Mouse (Mus musculus): ENCODE data around the gene Fscn1.
A peak's percentile ranks its signal among the peaks of the same experiment; 100 is the strongest.

Fscn1 gene

DNA sequence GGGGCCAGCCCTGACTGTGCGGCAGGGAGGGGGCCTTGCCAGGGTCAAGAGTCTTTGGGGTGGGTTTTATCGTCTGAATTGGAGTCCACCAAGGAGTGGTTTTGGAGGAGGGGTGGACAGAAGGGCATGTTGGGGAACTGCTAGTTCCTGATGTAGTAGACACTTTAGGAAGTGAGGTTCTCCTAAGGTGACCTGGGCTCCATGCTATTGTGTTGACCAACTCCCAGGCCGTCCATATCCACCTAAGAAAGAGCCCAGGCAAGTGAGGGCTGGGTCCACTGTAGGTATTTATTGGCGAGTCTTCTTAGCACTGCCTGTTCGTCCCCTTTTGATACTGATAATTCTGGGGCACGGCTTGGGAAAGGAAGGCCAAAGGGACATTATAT is 39.1 kb upstream of the Fscn1 start:
- TF ChIP-seq POU5F1 (IDR thresholded peaks at IDR 0.05; ENCODE audit: borderline replicate concordance, low read length) (no peak), CTCF (conservative IDR thresholded peaks at IDR 0.05; ENCODE audit: low read length) (no peak), NANOG (IDR thresholded peaks at IDR 0.05; ENCODE audit: borderline replicate concordance, low read length) (no peak)
- Histone ChIP-seq H3K4me1 (replicated peaks; ENCODE audit: low read depth, low read length) (peaks cover 82% of the 10 kb centered on the region), H3K9me3 (ENCODE audit: low read length) (peaks cover 8% of the 10 kb centered on the region; the same call in 1 of the 2 replicates), H3K36me3 (ENCODE audit: insufficient read depth, low read length) (no peaks in the 10 kb centered on the region), H3K4me3 (replicated peaks; ENCODE audit: low read length) (peak overlapping the region; percentile 52), H3K27me3 (ENCODE audit: insufficient read depth, low read length) (no peaks in the 10 kb centered on the region)

DNA sequence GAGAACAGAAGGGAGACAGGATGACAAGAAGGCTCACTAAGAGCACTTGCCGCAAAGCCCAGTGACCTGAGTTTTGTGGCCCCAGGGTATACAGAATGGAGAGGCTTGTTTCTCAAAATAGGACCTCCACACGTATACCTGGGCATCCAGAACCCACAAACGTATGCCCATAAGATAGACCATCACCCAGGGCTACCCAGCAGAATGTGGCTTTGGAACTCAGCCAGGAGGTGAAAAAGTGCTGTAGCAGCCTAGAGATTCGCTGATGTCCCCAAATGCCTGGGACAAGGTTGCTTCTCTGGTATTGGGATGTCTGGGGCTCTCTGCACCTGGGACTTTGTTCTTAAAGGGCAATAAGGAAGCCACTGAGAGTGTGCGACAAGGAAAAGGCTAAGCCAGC is 37.9 kb upstream of the Fscn1 start:
- Histone ChIP-seq H3K4me3 (replicated peaks; ENCODE audit: low read length) (no peak overlapping the region), H3K36me3 (ENCODE audit: insufficient read depth, low read length) (no peaks in the 10 kb centered on the region), H3K4me1 (replicated peaks; ENCODE audit: low read depth, low read length) (peaks cover 83% of the 10 kb centered on the region), H3K27me3 (ENCODE audit: insufficient read depth, low read length) (no peaks in the 10 kb centered on the region), H3K9me3 (ENCODE audit: low read length) (peaks cover 8% of the 10 kb centered on the region; the same call in 1 of the 2 replicates)
- TF ChIP-seq POU5F1 (IDR thresholded peaks at IDR 0.05; ENCODE audit: borderline replicate concordance, low read length) (no peak), NANOG (IDR thresholded peaks at IDR 0.05; ENCODE audit: borderline replicate concordance, low read length) (no peak), CTCF (conservative IDR thresholded peaks at IDR 0.05; ENCODE audit: low read length) (no peak)

DNA sequence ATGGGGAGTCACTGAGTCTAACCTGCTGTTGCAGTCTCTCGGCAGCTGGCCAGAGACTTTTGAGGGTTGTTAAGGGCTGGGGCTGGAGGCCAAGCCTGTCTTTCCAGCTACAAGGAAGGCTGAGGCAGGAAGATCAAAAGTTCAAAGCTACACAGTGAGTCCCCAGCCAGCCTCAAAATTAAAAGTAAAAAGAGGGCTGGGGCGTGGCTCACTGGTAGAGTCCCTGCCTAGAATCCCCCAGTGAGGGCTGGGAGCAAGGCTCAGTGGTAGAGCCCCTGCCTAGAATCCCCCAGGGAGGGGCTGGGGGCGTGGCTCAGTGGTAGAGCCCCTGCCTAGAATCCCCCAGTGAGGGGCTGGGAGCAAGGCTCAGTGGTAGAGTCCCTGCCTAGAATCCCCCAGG is 36.4 kb upstream of the Fscn1 start:
- TF ChIP-seq NANOG (IDR thresholded peaks at IDR 0.05; ENCODE audit: borderline replicate concordance, low read length) (no peak), CTCF (conservative IDR thresholded peaks at IDR 0.05; ENCODE audit: low read length) (no peak), POU5F1 (IDR thresholded peaks at IDR 0.05; ENCODE audit: borderline replicate concordance, low read length) (no peak)
- H3K4me3 ChIP-seq (replicated peaks; ENCODE audit: low read length) = no peak overlapping the region
- H3K36me3 ChIP-seq (ENCODE audit: insufficient read depth, low read length) = no peaks in the 10 kb centered on the region
- H3K9me3 ChIP-seq (ENCODE audit: low read length) = peaks cover 8% of the 10 kb centered on the region; the same call in 1 of the 2 replicates
- no peaks in the 10 kb centered on the region for H3K27me3 ChIP-seq (ENCODE audit: insufficient read depth, low read length)
- peaks cover 93% of the 10 kb centered on the region for H3K4me1 ChIP-seq (replicated peaks; ENCODE audit: low read depth, low read length)

DNA sequence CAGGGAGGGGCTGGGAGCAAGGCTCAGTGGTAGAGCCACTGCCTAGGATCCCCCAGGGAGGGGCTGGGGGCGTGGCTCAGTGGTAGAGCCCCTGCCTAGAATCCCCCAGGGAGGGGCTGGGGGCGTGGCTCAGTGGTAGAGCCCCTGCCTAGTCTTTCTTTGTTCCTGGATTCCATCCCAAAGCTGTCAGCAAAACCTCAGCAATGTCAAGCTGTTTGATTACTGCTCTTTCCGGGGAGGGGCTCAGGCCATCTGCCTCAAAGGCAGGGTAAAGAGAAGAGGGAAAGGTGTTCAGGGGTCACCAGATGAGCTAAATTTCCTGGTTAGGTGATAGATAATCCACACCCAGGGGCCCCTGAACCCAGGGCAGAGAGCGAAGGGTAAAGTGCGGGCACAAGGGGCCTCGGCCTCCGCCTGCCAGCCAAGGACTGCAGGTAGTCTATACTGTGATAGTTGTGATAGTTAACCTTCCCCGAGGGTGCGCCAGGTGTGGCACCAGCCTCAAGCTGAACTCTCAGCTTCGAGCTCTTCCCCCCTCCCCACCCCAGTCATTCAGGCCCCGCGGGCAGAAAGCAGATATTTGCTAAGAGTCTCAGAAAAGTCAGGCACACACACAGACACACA is 35.7 kb upstream of the Fscn1 start:
- H3K4me1 ChIP-seq (replicated peaks; ENCODE audit: low read depth, low read length) = peaks cover 91% of the 10 kb centered on the region
- peak overlapping the region; percentile 57 for H3K4me3 ChIP-seq (replicated peaks; ENCODE audit: low read length)
- no peaks in the 10 kb centered on the region for H3K27me3 ChIP-seq (ENCODE audit: insufficient read depth, low read length)
- H3K36me3 ChIP-seq (ENCODE audit: insufficient read depth, low read length) = no peaks in the 10 kb centered on the region
- peaks cover 8% of the 10 kb centered on the region; the same call in 1 of the 2 replicates for H3K9me3 ChIP-seq (ENCODE audit: low read length)
- TF ChIP-seq NANOG (IDR thresholded peaks at IDR 0.05; ENCODE audit: borderline replicate concordance, low read length) (peak; percentile 53; the same call in 1 of the 2 replicates), POU5F1 (IDR thresholded peaks at IDR 0.05; ENCODE audit: borderline replicate concordance, low read length) (no peak)

DNA sequence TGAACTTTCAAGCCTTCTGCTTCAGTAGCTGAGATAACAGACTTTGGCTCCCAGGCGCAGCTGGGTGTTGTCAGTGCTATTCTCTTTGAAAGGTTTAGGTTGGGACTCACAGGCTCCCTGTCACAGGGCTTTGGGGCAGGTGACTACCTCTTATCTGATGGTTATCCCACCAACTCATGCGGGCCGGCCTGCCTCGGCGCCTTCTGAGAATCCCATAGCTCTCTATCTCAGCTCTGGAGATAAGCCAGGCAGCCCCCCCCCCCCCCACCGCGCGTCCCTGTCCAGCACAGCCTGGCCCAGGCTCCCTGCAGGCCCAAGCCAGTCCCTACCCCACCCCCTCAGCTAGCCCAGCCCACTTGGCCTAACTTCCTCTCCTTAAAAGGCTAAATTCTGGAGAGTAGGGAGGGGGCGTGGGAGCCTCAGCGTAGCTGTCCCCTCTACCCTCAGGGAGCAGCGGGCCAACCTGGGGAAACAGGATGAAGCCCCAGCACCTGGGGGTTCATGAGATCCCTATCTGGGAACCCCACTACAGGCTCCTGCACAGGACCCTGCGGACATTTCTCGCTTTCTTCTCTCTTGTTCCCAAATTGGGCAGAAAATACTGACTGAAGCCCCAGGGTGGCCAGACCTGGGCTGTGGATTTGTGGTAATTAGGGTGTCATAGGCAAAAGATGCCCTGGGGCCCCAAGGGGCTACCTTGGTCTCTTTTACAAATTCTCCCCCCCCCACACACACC is 33.8 kb upstream of the Fscn1 start:
- TF ChIP-seq POU5F1 (IDR thresholded peaks at IDR 0.05; ENCODE audit: borderline replicate concordance, low read length) (no peak), CTCF (conservative IDR thresholded peaks at IDR 0.05; ENCODE audit: low read length) (no peak), NANOG (IDR thresholded peaks at IDR 0.05; ENCODE audit: borderline replicate concordance, low read length) (no peak)
- peaks cover 8% of the 10 kb centered on the region; the same call in 1 of the 2 replicates for H3K9me3 ChIP-seq (ENCODE audit: low read length)
- no peaks in the 10 kb centered on the region for H3K36me3 ChIP-seq (ENCODE audit: insufficient read depth, low read length)
- H3K4me1 ChIP-seq (replicated peaks; ENCODE audit: low read depth, low read length) = peaks cover 87% of the 10 kb centered on the region
- H3K4me3 ChIP-seq (replicated peaks; ENCODE audit: low read length) = peak overlapping the region; percentile 60
- no peaks in the 10 kb centered on the region for H3K27me3 ChIP-seq (ENCODE audit: insufficient read depth, low read length)

DNA sequence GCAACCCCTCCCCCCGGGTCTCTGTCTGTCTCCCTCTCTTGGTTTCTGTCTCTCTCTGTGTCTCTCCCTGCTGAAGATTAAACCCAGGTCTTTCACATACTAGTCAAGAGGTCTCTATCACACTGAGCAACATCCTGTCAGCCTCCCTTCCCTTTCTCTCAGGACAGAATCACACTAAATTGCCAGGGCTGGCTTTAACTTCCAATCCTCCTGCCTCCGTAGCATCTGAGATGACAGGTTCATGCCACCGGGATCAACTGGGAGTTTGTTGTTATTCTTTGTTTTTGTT is 33.3 kb upstream of the Fscn1 start:
- Histone ChIP-seq H3K4me1 (replicated peaks; ENCODE audit: low read depth, low read length) (peaks cover 87% of the 10 kb centered on the region), H3K4me3 (replicated peaks; ENCODE audit: low read length) (peak overlapping the region; percentile 60), H3K9me3 (ENCODE audit: low read length) (peaks cover 8% of the 10 kb centered on the region; the same call in 1 of the 2 replicates), H3K36me3 (ENCODE audit: insufficient read depth, low read length) (no peaks in the 10 kb centered on the region), H3K27me3 (ENCODE audit: insufficient read depth, low read length) (no peaks in the 10 kb centered on the region)
- TF ChIP-seq POU5F1 (IDR thresholded peaks at IDR 0.05; ENCODE audit: borderline replicate concordance, low read length) (no peak), NANOG (IDR thresholded peaks at IDR 0.05; ENCODE audit: borderline replicate concordance, low read length) (no peak), CTCF (conservative IDR thresholded peaks at IDR 0.05; ENCODE audit: low read length) (no peak)

DNA sequence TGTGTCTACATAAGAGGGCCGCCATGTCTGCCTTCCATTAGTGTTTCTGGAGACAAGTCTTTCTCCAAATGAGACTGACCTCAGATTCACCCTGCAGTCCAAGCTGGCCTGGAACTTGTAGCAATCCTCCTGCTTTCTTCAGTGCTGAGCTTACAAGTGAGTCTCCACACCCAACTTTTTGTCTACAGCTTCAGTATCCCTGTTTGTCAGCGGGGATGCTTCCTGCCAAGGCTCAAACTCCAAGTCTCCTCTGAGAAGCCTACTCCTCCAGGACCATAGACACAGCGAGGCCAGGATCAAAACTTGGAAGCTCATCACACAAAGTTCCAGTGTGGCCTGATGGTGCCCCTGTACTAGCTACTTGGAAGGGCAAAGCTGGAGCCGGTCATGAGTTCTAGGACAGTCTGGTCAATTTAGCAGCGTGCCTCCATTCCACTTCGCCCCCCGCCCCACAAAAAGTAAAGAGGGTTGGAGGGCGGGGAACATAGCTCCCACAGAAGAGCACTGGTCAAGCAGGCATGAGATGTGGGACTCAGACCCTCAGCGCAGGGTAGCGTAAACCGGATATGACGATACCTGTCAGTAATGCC is 32.7 kb upstream of the Fscn1 start:
- H3K4me3 ChIP-seq (replicated peaks; ENCODE audit: low read length) = peak overlapping the region; percentile 60
- H3K27me3 ChIP-seq (ENCODE audit: insufficient read depth, low read length) = no peaks in the 10 kb centered on the region
- TF ChIP-seq POU5F1 (IDR thresholded peaks at IDR 0.05; ENCODE audit: borderline replicate concordance, low read length) (no peak), NANOG (IDR thresholded peaks at IDR 0.05; ENCODE audit: borderline replicate concordance, low read length) (no peak), CTCF (conservative IDR thresholded peaks at IDR 0.05; ENCODE audit: low read length) (no peak)
- peaks cover 86% of the 10 kb centered on the region for H3K4me1 ChIP-seq (replicated peaks; ENCODE audit: low read depth, low read length)
- H3K9me3 ChIP-seq (ENCODE audit: low read length) = peaks cover 8% of the 10 kb centered on the region; the same call in 1 of the 2 replicates
- no peaks in the 10 kb centered on the region for H3K36me3 ChIP-seq (ENCODE audit: insufficient read depth, low read length)

DNA sequence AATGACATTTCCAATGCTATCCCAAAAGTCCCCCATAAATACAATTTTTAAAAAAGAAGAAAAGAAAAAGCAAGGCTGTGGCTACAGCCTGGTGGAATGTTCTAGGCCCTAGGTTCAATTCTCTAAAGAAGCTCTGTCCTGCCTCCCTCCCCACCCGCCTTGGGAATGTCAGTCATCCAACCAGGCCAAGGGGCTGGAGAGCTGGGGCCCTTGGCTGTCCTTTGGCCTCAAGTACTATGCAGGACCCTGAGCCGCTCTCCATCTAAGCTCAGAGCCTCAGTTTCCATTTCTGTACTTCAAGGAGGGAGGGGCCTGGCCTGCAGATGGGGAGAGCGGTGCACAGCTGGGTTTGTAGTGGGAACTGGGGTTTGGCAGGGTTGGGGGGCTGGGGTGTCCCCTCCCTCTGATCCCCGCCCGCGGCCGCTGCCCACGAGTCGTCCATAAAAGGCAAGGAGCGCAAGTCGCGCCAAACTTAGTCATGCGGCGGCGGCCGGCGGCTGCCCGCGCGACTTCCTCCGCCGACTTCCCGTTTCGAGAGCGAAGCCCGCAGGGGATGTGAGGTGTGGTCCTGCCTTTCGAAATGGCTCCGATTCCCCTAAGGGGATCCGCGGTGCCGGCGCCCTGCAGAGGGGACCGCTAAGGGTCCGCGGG is 31.3 kb upstream of the Fscn1 start:
- no peaks in the 10 kb centered on the region for H3K27me3 ChIP-seq (ENCODE audit: insufficient read depth, low read length)
- no peaks in the 10 kb centered on the region for H3K36me3 ChIP-seq (ENCODE audit: insufficient read depth, low read length)
- TF ChIP-seq NANOG (IDR thresholded peaks at IDR 0.05; ENCODE audit: borderline replicate concordance, low read length) (no peak), CTCF (conservative IDR thresholded peaks at IDR 0.05; ENCODE audit: low read length) (no peak), POU5F1 (IDR thresholded peaks at IDR 0.05; ENCODE audit: borderline replicate concordance, low read length) (no peak)
- peaks cover 74% of the 10 kb centered on the region for H3K4me1 ChIP-seq (replicated peaks; ENCODE audit: low read depth, low read length)
- peaks cover under 1% of the 10 kb centered on the region; the same call in 1 of the 2 replicates for H3K9me3 ChIP-seq (ENCODE audit: low read length)
- peak overlapping the region; percentile 77 for H3K4me3 ChIP-seq (replicated peaks; ENCODE audit: low read length)
